Mouse (Mus musculus) liver, adult (tissue): ENCODE measurements around the gene R3hdm2.

Source experiments
- GATA4 ChIP-seq: IDR thresholded peaks from 2 replicates; pipeline ENCODE4 v1.6.1; 2014; ENCODE audit warnings: mild to moderate bottlenecking, low read length; ENCODE audit not compliant: insufficient replicate concordance

R3hdm2 gene

GRCm38 (mm10) chr10:127349810-127350209 lies 30.3 kb upstream of the R3hdm2 start:
- TF ChIP-seq GATA4: no peak

DNA sequence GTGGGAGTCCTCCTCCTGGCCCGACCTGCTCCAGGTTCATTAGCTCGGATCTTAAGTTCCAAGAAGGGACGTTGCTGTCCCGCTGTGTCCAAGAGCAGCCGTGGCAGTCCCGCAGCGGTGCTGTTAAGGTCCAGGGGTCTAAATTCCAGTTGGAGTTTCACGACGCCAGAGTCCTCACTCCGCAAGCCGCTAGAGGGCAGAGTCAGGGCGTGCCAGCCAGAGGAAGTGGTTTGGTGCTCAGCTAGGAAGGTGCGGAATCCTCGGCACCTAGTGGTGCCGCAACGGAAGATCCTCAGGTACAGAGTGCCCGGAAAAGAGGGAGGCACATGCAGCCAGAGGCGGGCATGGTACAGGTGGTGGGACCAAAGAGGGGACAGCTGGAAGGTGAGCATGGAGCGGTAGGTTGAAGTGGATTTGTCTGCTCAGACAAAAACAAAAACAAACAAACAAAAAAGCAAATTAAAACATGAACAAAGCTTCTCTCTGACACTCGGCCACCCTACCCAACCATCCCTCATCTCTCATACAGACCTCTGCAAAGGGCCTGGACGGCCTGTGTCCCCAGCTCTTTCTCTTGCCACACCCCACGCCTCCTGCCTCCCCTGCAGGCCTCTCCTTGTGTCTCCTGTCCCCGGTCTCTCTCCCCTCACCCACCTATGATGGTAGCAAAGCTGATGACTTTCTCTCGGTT lies 29.4 kb upstream of the R3hdm2 start:
- TF ChIP-seq GATA4: no peak

DNA sequence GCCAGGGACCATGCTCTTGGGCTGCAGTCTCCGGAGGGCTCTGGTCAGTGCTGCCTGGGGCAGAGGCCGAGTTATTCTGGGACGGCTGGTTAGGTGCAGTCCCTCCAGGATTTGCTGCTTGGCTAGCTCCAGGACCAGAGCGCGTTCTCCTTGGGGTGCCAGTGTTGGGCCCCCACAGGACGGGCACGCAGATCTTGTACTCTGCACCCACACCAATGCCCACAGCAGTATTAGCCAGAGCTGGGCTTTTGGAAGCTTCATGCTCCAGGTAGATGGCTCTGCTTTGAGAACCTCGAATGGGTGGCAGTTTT lies 28.9 kb upstream of the R3hdm2 start:
- TF ChIP-seq GATA4: no peak

- no peak for TF ChIP-seq GATA4
Measured at GRCm38 (mm10) chr10:127351719-127352118, 28.4 kb upstream of the R3hdm2 start.

DNA sequence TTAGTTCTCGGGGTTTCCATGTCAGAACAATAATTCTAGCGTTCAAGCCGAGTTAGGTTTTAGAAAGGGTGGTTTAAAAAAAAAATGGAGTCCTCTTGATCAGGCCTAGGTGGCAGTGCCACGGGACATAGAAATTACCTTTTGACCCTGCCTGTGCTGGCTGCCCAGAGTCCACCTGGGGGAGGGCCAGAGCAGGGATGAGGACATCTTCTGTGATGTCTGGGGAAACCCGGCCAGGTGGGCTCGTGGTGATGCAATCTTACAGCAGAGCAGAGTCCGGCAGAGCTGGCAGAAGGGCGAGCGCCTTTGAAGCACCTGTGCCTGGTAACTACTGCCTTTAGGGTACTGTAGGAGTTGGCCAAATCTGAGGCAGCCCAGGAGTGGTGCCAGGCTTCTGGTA lies 27.9 kb upstream of the R3hdm2 start:
- TF ChIP-seq GATA4: no peak

DNA sequence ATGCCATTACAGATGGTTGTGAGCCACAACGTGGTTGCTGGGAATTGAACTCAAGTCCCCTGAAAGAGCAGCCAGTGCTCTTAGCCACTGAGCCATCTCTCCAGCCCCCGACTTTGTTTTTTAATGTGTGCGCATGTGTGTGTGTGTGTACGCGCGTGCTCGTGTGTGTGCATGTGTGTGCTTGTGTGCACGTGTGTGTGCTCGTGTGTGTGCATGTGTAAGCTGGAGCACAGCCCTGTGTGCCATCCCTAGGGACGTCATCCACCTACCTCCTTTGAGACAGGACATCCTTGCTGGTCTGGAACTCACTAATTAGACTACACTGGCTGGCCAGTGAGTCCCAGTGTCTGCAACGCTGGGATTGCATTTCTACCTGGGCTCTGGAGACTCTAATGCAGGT lies 27.4 kb upstream of the R3hdm2 start:
- TF ChIP-seq GATA4: no peak

DNA sequence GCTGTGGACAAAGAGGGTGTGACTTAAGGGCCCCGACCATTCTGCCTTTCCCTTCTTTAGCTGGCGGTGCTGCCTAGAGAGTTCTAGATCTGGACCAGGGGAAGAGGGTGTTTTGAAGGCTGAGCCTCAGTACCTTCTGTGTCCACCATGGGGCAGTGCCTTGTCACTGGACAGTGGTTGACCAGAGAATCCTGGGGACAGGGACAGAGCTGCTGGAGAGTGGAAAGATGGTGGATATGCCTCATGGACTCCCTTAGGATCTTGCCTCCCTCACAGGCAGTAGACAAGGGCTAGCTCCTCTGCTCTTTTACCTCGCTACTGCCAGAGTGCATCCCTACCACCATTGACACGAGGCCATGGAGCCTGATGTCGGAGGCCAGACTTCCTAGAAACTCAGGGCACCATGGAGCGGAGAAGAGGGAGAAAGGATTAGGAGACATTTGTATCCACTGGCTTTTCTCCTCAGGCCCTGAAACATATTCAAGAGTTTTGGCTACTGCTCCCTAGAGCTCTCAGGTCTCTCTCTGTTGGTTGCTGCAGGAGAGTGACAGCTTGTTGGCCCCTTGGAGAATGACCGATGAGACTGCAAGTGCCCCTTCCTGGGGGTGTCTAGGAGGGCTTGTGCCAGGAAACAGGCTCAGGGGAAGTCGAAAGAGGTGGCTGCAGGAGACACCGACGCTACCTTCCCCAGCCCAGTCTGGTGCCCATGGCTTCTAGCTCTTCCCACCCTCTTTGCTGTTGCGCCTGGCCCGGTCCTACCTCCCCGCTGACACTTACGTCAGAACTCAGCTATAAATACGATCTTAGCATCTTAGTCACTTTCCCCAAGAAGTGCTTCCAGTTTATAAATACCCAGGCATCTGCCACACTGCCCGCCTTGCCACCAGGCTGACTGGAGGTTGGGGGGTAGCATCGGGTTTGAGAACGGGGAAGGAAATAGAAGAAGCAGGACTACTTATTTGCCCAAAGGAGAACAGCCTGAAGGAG lies 25.9 kb upstream of the R3hdm2 start, which contains the start of gene Inhbe:
Inhbe (minus strand) TSS at position 503 of the 987 bp plus-strand sequence.
- TF ChIP-seq GATA4: no peak

- TF ChIP-seq GATA4: peak; percentile 23; the same call in 1 of the 2 replicates
Measured at GRCm38 (mm10) chr10:127355336-127355735, 24.8 kb upstream of the R3hdm2 start.

DNA sequence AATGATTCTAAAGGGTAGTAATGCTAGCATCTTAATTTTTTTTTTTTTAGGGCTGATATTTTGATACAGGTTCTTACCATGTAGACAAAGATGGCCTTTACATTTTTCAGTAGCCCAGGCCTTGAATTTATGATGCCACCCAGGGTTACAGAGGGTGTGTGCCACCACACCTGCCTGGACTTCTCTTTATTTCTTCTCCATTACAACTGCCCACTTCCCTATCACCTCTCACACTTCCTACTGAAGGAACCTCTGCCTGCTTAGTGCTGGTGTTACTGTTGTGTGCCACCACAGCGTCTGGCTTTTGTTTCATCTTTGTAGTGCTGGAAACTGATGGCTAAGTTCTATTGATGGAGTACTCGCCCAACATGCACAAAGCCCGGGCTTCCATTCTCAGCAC lies 19.4 kb upstream of the R3hdm2 start:
- TF ChIP-seq GATA4: no peak

DNA sequence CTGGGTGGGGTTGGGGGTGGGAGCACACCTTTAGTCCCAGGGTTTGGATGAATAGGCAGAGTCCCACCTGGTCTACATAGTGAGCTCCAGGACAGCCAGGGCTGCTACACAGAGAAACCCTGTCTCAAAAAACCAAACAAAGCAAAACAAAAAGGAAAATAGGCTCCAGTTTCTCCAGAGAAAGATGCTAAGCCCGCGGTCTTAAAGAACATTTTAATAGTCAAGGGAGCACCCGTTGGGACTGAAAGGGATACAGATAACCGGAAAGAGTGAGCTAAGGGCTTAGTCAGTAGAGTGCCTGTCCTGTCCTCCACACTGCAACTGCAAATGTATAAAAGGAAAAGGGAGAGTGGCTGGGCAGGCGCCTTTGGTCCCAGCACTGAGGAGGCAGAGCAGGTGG lies 13.0 kb upstream of the R3hdm2 start:
- TF ChIP-seq GATA4: no peak

DNA sequence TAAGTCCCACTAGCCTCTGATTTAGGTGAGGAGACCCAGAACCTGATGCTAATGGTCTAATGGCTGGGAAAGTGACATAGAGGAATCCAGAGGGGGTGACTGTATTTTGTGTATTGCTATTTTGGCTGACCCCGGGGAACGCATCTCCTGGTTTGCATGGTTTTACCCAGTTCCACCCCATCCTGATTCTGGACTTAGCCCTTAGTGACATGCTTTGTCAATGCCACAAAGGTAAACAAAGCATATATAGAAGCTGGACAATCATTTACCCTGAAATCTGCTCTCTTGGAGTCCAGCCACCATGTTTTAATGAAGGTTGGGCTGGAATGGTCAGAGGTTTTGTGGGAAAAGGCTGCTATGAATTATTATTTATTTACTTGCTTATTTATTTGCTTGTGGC lies 11.9 kb upstream of the R3hdm2 start:
- no peak for TF ChIP-seq GATA4

- no peak for TF ChIP-seq GATA4
Measured at GRCm38 (mm10) chr10:127369834-127370820, 10.0 kb upstream of the R3hdm2 start, which contains the start of gene Inhbc. Inhbc (minus strand) TSS chr10:127370431.

GRCm38 (mm10) chr10:127371023-127371422 lies 9.1 kb upstream of the R3hdm2 start:
- TF ChIP-seq GATA4: no peak

GRCm38 (mm10) chr10:127377700-127378099 lies 2.4 kb upstream of the R3hdm2 start:
- no peak for TF ChIP-seq GATA4

- no peak for TF ChIP-seq GATA4
Measured at GRCm38 (mm10) chr10:127379654-127380053, 473 bp upstream of the R3hdm2 start.
